Mouse (Mus musculus): Measurements from ENCODE around the gene Strn4. TPM values are rescaled to one million over a fixed set of nuclear protein-coding genes. Genes with fewer than 3 reads are reported as not detected.

The Strn4 gene
- polyA plus RNA-seq, 1 experiment from 2014 or later, result 112 TPM

DNA sequence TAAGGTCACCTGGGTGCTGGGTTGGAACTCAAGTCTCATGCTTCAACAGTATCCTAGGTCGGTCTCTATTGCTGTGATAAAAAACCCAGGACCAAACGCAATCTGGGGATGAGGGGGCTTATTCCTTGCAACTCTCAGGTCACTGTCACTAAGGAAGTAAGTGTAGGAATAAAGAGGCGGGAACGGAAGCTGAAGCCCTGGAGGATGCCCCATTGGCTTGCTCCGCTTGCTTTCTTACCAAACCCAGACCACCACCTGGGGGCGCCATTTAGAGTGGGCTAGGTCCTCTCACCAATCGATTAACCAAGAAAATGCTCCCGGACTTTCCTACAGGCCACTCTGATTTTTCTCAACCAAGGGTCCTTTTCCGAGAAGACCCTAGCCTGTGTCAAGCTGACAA is 7.8 kb upstream of the Strn4 start:
- WGBS, result 92% methylated on average over 9 of the region's 9 CpGs
- DNase-seq (ENCODE audit: low spot score), result peak; percentile 20

DNA sequence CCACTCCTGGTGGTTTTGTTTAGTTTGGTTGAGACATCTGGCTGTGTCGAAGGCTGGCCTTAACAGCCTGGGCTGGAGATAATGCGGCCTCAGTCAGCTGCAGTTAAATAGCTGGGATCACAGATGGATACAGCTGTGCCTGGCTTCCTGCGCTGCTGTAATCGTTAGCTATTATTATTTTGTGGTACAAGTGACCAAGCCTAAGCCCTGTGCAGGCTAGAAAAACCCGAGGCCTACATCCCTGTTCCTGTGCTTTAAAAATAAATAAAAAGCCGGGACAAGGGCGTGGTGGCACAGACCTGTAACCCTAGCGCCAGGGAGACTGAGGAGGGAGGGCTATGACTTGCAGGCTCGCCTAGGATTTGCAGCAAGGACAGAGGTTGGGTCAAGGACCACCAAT is 7.0 kb upstream of the Strn4 start:
- WGBS, result 86% methylated on average over 9 of the region's 9 CpGs
- peaks cover 25% of the 10 kb centered on the region for H3K27me3 ChIP-seq (ENCODE audit: control insufficient read depth, insufficient read depth, low read length)
- no peak overlapping the region for H3K4me3 ChIP-seq (ENCODE audit: low read depth, low read length)
- DNase-seq (ENCODE audit: low spot score) (no peak), ATAC-seq (ENCODE audit: low FRiP score) (no peak)
- H3K4me2 ChIP-seq (replicated peaks; ENCODE audit: low read depth, low read length), result no peak overlapping the region
- peaks cover 12% of the 10 kb centered on the region for H3K4me1 ChIP-seq (replicated peaks; ENCODE audit: control insufficient read depth, insufficient read depth, low read length)
- no peak overlapping the region for H3K9ac ChIP-seq (ENCODE audit: low read depth, low read length)
- H3K36me3 ChIP-seq (ENCODE audit: control insufficient read depth, insufficient read depth, low read length), result 0 out of 2 replicates have a peak, but pooled peaks cover 4% of the 10 kb centered on the region
- H3K27ac ChIP-seq (ENCODE audit: low read depth, low read length), result no peak overlapping the region
- H3K9me3 ChIP-seq (ENCODE audit: control insufficient read depth, low read length), result no peaks in the 10 kb centered on the region

More for the DNA sequence above, 7.8 kb upstream of the Strn4 start:
- H3K27me3 ChIP-seq (ENCODE audit: control insufficient read depth, insufficient read depth, low read length), result peaks cover 25% of the 10 kb centered on the region
- H3K4me1 ChIP-seq (replicated peaks; ENCODE audit: control insufficient read depth, insufficient read depth, low read length), result peaks cover 12% of the 10 kb centered on the region
- H3K36me3 ChIP-seq (ENCODE audit: control insufficient read depth, insufficient read depth, low read length), result 0 out of 2 replicates have a peak, but pooled peaks cover 4% of the 10 kb centered on the region
- no peaks in the 10 kb centered on the region for H3K9me3 ChIP-seq (ENCODE audit: control insufficient read depth, low read length)
- H3K27ac ChIP-seq (ENCODE audit: low read depth, low read length), result no peak overlapping the region
- H3K4me2 ChIP-seq (replicated peaks; ENCODE audit: low read depth, low read length), result no peak overlapping the region
- H3K9ac ChIP-seq (ENCODE audit: low read depth, low read length), result no peak overlapping the region
- H3K4me3 ChIP-seq (ENCODE audit: low read depth, low read length), result no peak overlapping the region
- ATAC-seq (ENCODE audit: low FRiP score), result no peak

- no peak for ATAC-seq (ENCODE audit: low FRiP score)
- Histone ChIP-seq H3K36me3 (ENCODE audit: control insufficient read depth, insufficient read depth, low read length) (0 out of 2 replicates have a peak, but pooled peaks cover 4% of the 10 kb centered on the region), H3K27ac (ENCODE audit: low read depth, low read length) (no peak overlapping the region), H3K9ac (ENCODE audit: low read depth, low read length) (no peak overlapping the region), H3K27me3 (ENCODE audit: control insufficient read depth, insufficient read depth, low read length) (peaks cover 25% of the 10 kb centered on the region), H3K4me2 (replicated peaks; ENCODE audit: low read depth, low read length) (no peak overlapping the region), H3K4me3 (ENCODE audit: low read depth, low read length) (no peak overlapping the region), H3K9me3 (ENCODE audit: control insufficient read depth, low read length) (no peaks in the 10 kb centered on the region), H3K4me1 (replicated peaks; ENCODE audit: control insufficient read depth, insufficient read depth, low read length) (peaks cover 12% of the 10 kb centered on the region)
- 32% methylated on average over 10 of the region's 10 CpGs for WGBS
- DNase-seq (ENCODE audit: low spot score), result peak; percentile 83
Observed at GRCm38 (mm10) chr7:16809739-16810138, 6.0 kb upstream of the Strn4 start.

GRCm38 (mm10) chr7:16810399-16810919 is 5.2 kb upstream of the Strn4 start:
- 0 out of 2 replicates have a peak overlapping the region, but pooled peaks have one; percentile 24 for H3K9ac ChIP-seq (ENCODE audit: low read depth, low read length)
- 50% methylated on average over 28 of the region's 28 CpGs for WGBS
- H3K27me3 ChIP-seq (ENCODE audit: control insufficient read depth, insufficient read depth, low read length), result peaks cover 25% of the 10 kb centered on the region
- no peaks in the 10 kb centered on the region for H3K9me3 ChIP-seq (ENCODE audit: control insufficient read depth, low read length)
- no peak; the same call in 1 of the 2 replicates for ATAC-seq (ENCODE audit: low FRiP score)
- peak overlapping the region; percentile 31 for H3K4me3 ChIP-seq (ENCODE audit: low read depth, low read length)
- H3K4me2 ChIP-seq (replicated peaks; ENCODE audit: low read depth, low read length), result peak overlapping the region; percentile 60
- no peak for DNase-seq (ENCODE audit: low spot score)
- H3K27ac ChIP-seq (ENCODE audit: low read depth, low read length), result no peak overlapping the region
- peaks cover 16% of the 10 kb centered on the region for H3K4me1 ChIP-seq (replicated peaks; ENCODE audit: control insufficient read depth, insufficient read depth, low read length)
- 0 out of 2 replicates have a peak, but pooled peaks cover 4% of the 10 kb centered on the region for H3K36me3 ChIP-seq (ENCODE audit: control insufficient read depth, insufficient read depth, low read length)

- DNase-seq (ENCODE audit: low spot score) (peak; percentile 74), ATAC-seq (ENCODE audit: low FRiP score) (peak; percentile 20)
- peak overlapping the region; percentile 31 for H3K4me3 ChIP-seq (ENCODE audit: low read depth, low read length)
- peaks cover 20% of the 10 kb centered on the region for H3K4me1 ChIP-seq (replicated peaks; ENCODE audit: control insufficient read depth, insufficient read depth, low read length)
- H3K36me3 ChIP-seq (ENCODE audit: control insufficient read depth, insufficient read depth, low read length), result 0 out of 2 replicates have a peak, but pooled peaks cover 4% of the 10 kb centered on the region
- 4% methylated on average over 70 of the region's 90 CpGs for WGBS
- peak overlapping the region; percentile 31 for H3K27ac ChIP-seq (ENCODE audit: low read depth, low read length)
- H3K9me3 ChIP-seq (ENCODE audit: control insufficient read depth, low read length), result no peaks in the 10 kb centered on the region
- H3K4me2 ChIP-seq (replicated peaks; ENCODE audit: low read depth, low read length), result peak overlapping the region; percentile 60
- peak overlapping the region; percentile 24; the same call in 1 of the 2 replicates for H3K9ac ChIP-seq (ENCODE audit: low read depth, low read length)
- H3K27me3 ChIP-seq (ENCODE audit: control insufficient read depth, insufficient read depth, low read length), result peaks cover 25% of the 10 kb centered on the region
Observed at GRCm38 (mm10) chr7:16810920-16811648, 4.6 kb upstream of the Strn4 start.

- H3K27ac ChIP-seq (ENCODE audit: low read depth, low read length), result peak overlapping the region; percentile 31; the same call in 1 of the 2 replicates
- H3K4me2 ChIP-seq (replicated peaks; ENCODE audit: low read depth, low read length), result peak overlapping the region; percentile 60
Observed at GRCm38 (mm10) chr7:16811649-16812070, 4.0 kb upstream of the Strn4 start.

GRCm38 (mm10) chr7:16812505-16812904 is 3.2 kb upstream of the Strn4 start:
- Histone ChIP-seq H3K9ac (ENCODE audit: low read depth, low read length) (no peak overlapping the region), H3K4me2 (replicated peaks; ENCODE audit: low read depth, low read length) (no peak overlapping the region), H3K9me3 (ENCODE audit: control insufficient read depth, low read length) (no peaks in the 10 kb centered on the region), H3K4me1 (replicated peaks; ENCODE audit: control insufficient read depth, insufficient read depth, low read length) (peaks cover 24% of the 10 kb centered on the region), H3K4me3 (ENCODE audit: low read depth, low read length) (no peak overlapping the region), H3K27ac (ENCODE audit: low read depth, low read length) (no peak overlapping the region), H3K27me3 (ENCODE audit: control insufficient read depth, insufficient read depth, low read length) (peaks cover 25% of the 10 kb centered on the region), H3K36me3 (ENCODE audit: control insufficient read depth, insufficient read depth, low read length) (0 out of 2 replicates have a peak, but pooled peaks cover 4% of the 10 kb centered on the region)
- no peak for ATAC-seq (ENCODE audit: low FRiP score)
- 85% methylated on average over 2 of the region's 2 CpGs for WGBS
- no peak for DNase-seq (ENCODE audit: low spot score)

More at GRCm38 (mm10) chr7:16811649-16812070, 4.0 kb upstream of the Strn4 start:
- WGBS, result 9% methylated on average over 17 of the region's 17 CpGs
- 0 out of 2 replicates have a peak, but pooled peaks cover 4% of the 10 kb centered on the region for H3K36me3 ChIP-seq (ENCODE audit: control insufficient read depth, insufficient read depth, low read length)
- peaks cover 25% of the 10 kb centered on the region for H3K27me3 ChIP-seq (ENCODE audit: control insufficient read depth, insufficient read depth, low read length)
- DNase-seq (ENCODE audit: low spot score) (no peak), ATAC-seq (ENCODE audit: low FRiP score) (no peak)
- H3K9ac ChIP-seq (ENCODE audit: low read depth, low read length), result peak overlapping the region; percentile 3
- peak overlapping the region; percentile 31 for H3K4me3 ChIP-seq (ENCODE audit: low read depth, low read length)
- H3K4me1 ChIP-seq (replicated peaks; ENCODE audit: control insufficient read depth, insufficient read depth, low read length), result peaks cover 20% of the 10 kb centered on the region
- H3K9me3 ChIP-seq (ENCODE audit: control insufficient read depth, low read length), result no peaks in the 10 kb centered on the region

- H3K9ac ChIP-seq (ENCODE audit: low read depth, low read length), result peak overlapping the region; percentile 100
- H3K9me3 ChIP-seq (ENCODE audit: control insufficient read depth, low read length), result no peaks in the 10 kb centered on the region
- peaks cover 27% of the 10 kb centered on the region for H3K4me1 ChIP-seq (replicated peaks; ENCODE audit: control insufficient read depth, insufficient read depth, low read length)
- peak overlapping the region; percentile 99 for H3K27ac ChIP-seq (ENCODE audit: low read depth, low read length)
- peaks cover 17% of the 10 kb centered on the region for H3K27me3 ChIP-seq (ENCODE audit: control insufficient read depth, insufficient read depth, low read length)
- peak; percentile 75 for ATAC-seq (ENCODE audit: low FRiP score)
- H3K4me3 ChIP-seq (ENCODE audit: low read depth, low read length), result peak overlapping the region; percentile 98
- under 1% methylated on average over 15 of the region's 55 CpGs for WGBS
- H3K4me2 ChIP-seq (replicated peaks; ENCODE audit: low read depth, low read length), result peak overlapping the region; percentile 92
- peak; percentile 95 for DNase-seq (ENCODE audit: low spot score)
- H3K36me3 ChIP-seq (ENCODE audit: control insufficient read depth, insufficient read depth, low read length), result no peaks in the 10 kb centered on the region
Observed at GRCm38 (mm10) chr7:16816078-16816474, 387 bp downstream of the Strn4 start.
